Mouse (Mus musculus) erythroblast, embryonic 14.5 days (primary cell): Measurements from ENCODE around the gene Ppp1r32. TPM values are rescaled to one million over a fixed set of nuclear protein-coding genes. Genes with fewer than 3 reads are reported as not detected.

Experiments
- H3K27me3 ChIP-seq: 2 replicates; pipeline ENCODE4 v1.6.1; 2012; ENCODE audit warnings: inconsistent platforms; ENCODE audit not compliant: control insufficient read depth
- H3K36me3 ChIP-seq: 2 replicates; pipeline ENCODE4 v1.6.1; 2012; ENCODE audit warnings: mild to moderate bottlenecking, inconsistent platforms; ENCODE audit not compliant: control insufficient read depth
- H3K4me1 ChIP-seq: 2 replicates; pipeline ENCODE4 v1.6.1; 2012; ENCODE audit warnings: inconsistent platforms; ENCODE audit not compliant: control insufficient read depth
- H3K4me3 ChIP-seq: replicated peaks from 2 replicates; pipeline ENCODE3; 2012; ENCODE audit warnings: moderate library complexity, mild to moderate bottlenecking, inconsistent platforms
- H3K9me3 ChIP-seq: 2 replicates; pipeline ENCODE4 v1.6.1; 2012; ENCODE audit warnings: low read length, inconsistent platforms, mixed read lengths; ENCODE audit not compliant: control insufficient read depth
- GATA1 ChIP-seq: IDR thresholded peaks from 2 replicates; pipeline ENCODE4 v1.6.1; 2012; ENCODE audit warnings: low read length, inconsistent platforms, mixed read lengths
- TAL1 ChIP-seq: IDR thresholded peaks from 3 replicates; pipeline ENCODE4 v1.6.1; 2012; ENCODE audit warnings: low read length, inconsistent platforms, mixed read lengths
- polyA plus RNA-seq: library from polyadenylated mRNA; stranded (reverse); fragments of >175 nt; gene quantifications from 2 replicates; pipeline ENCODE4 v1.2.3, GENCODE M21; 2012

The Ppp1r32 gene
- polyA plus RNA-seq, 1 experiment = 0.16 TPM

DNA sequence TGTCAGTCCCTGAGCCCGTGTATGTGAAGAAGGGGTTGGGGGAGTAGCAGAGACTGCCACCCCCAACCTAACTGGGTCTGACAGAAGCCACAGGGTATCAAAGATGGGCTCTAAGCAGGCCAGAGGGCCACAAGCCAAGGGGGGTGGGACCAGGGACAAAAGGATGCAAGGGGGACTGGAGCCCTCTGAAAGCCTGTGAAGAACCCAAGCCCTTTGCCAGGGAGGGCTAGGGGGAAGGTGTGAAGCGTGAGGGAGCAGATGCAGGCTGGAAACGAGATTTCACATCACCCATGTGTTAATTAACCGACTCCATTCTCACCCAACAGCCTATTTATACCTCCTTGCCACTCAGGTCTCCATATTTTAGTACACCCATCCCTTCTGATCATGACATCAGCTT lies 50.9 kb downstream of the Ppp1r32 start:
- Histone ChIP-seq H3K4me3 (no peak overlapping the region), H3K27me3 (peaks cover 9% of the 10 kb centered on the region), H3K9me3 (no peaks in the 10 kb centered on the region), H3K4me1 (peaks cover 65% of the 10 kb centered on the region), H3K36me3 (no peaks in the 10 kb centered on the region)
- TF ChIP-seq TAL1 (no peak), GATA1 (no peak)

DNA sequence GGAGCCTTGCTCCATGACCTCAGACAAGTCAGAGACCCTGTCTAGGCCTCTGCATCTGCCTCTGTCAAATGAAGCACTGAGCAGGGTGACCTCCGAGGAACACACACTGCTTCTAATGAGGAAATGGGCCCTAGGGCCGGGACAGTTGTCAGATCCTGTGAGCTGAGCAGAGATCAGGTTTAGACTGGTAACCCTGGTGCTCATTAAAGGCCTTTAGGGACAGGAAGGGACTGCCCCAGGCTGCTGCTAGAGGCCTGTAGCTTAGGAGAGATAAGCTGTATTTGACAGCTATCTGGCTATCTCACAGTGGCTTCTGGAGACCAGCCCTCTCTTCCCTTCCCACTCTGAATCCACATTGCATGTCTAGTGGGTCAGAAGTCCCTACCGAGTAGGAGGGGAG lies 51.3 kb downstream of the Ppp1r32 start:
- Histone ChIP-seq H3K9me3 (no peaks in the 10 kb centered on the region), H3K27me3 (peaks cover 9% of the 10 kb centered on the region), H3K4me3 (no peak overlapping the region), H3K36me3 (no peaks in the 10 kb centered on the region), H3K4me1 (peaks cover 60% of the 10 kb centered on the region)
- TF ChIP-seq TAL1 = no peak
- no peak for TF ChIP-seq GATA1

DNA sequence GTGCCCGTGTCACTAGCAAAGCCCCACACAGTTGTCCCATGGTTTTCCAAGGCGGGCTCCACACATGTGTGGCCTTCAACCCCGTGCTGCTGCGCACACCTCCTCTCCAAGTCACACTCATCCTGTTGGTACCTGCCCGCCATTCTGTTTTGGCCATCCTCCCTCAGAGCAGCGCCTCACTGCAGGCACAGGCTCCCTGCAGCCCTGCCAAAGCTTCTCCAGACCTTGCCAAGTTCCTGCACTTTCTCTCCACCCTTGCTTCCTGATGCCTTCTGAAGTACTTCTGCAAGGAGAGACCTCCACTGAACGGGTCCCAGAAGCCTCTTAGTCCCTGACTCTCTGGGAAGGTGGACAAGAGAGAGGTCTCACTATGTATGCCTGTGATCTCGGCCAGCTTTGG lies 53.4 kb downstream of the Ppp1r32 start:
- no peaks in the 10 kb centered on the region for H3K9me3 ChIP-seq
- peaks cover 40% of the 10 kb centered on the region for H3K4me1 ChIP-seq
- peaks cover 15% of the 10 kb centered on the region for H3K27me3 ChIP-seq
- no peaks in the 10 kb centered on the region for H3K36me3 ChIP-seq
- no peak overlapping the region for H3K4me3 ChIP-seq
- TF ChIP-seq TAL1 (no peak), GATA1 (no peak)

DNA sequence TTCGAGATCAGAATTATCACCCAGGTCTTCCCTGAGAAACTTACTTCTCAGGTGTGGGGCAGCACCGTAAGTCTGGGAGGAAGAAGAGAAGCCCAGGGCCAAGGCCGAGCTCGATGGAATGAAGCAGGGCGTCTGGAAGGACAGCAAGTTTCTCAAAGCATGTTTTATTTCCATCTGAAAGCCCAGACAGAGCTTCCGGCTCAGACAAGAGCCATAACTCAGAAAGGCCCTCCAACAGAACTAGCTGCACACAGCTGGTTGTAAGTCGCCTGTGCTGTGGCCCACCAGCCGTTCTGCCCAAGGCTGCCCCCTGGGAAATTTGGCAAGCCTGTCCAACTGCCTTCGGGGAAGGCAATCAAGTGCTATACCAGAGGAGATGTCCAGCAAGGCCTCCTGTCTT lies 55.3 kb downstream of the Ppp1r32 start:
- Histone ChIP-seq H3K36me3 (no peaks in the 10 kb centered on the region), H3K4me1 (peaks cover 21% of the 10 kb centered on the region), H3K4me3 (no peak overlapping the region), H3K9me3 (no peaks in the 10 kb centered on the region), H3K27me3 (peaks cover 26% of the 10 kb centered on the region)
- TF ChIP-seq GATA1 = no peak
- no peak for TF ChIP-seq TAL1

DNA sequence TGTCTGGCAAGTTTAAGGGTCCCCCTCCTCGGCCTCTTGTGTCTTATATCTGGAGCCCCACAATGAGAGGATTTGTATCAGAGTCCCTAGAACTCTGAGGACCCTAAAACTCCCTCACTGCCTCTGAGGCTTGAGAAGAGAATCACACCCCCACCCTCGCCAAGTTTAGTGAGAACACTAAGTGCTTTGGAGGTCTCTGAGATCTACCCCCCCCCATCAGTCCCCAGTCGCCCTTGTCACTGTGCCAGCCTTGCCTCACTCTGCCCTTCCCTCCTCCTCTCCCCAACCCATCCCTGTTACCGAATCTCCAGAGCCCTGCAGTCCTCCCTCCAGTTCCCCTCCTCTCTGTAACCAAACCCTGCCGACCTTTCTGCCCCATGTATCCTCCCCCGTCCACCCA lies 55.9 kb downstream of the Ppp1r32 start:
- peaks cover 15% of the 10 kb centered on the region for H3K4me1 ChIP-seq
- H3K9me3 ChIP-seq = no peaks in the 10 kb centered on the region
- no peak for TF ChIP-seq TAL1
- no peak for TF ChIP-seq GATA1
- no peak overlapping the region for H3K4me3 ChIP-seq
- peaks cover 32% of the 10 kb centered on the region for H3K27me3 ChIP-seq
- H3K36me3 ChIP-seq = no peaks in the 10 kb centered on the region

DNA sequence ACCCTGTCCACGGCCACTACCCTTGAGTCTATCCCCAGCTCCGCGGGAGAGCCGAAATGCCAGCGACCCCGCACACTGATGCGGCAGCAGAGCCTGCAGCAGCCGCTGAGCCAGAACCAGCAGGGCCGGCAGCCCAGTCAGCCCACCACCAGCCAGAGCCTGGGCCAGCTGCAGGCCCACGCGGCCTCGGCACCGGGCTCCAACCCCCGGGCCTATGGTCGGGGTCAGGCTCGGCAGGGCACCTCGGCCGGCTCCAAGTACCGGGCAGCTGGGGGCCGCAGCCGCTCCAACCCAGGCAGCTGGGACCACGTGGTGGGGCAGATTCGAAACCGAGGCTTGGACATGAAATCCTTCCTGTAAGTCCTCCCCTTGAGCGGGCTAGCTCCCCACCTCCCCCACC lies 56.4 kb downstream of the Ppp1r32 start:
- Histone ChIP-seq H3K27me3 (peaks cover 37% of the 10 kb centered on the region), H3K36me3 (no peaks in the 10 kb centered on the region), H3K4me3 (no peak overlapping the region), H3K4me1 (peaks cover 10% of the 10 kb centered on the region), H3K9me3 (no peaks in the 10 kb centered on the region)
- no peak for TF ChIP-seq GATA1
- no peak for TF ChIP-seq TAL1

DNA sequence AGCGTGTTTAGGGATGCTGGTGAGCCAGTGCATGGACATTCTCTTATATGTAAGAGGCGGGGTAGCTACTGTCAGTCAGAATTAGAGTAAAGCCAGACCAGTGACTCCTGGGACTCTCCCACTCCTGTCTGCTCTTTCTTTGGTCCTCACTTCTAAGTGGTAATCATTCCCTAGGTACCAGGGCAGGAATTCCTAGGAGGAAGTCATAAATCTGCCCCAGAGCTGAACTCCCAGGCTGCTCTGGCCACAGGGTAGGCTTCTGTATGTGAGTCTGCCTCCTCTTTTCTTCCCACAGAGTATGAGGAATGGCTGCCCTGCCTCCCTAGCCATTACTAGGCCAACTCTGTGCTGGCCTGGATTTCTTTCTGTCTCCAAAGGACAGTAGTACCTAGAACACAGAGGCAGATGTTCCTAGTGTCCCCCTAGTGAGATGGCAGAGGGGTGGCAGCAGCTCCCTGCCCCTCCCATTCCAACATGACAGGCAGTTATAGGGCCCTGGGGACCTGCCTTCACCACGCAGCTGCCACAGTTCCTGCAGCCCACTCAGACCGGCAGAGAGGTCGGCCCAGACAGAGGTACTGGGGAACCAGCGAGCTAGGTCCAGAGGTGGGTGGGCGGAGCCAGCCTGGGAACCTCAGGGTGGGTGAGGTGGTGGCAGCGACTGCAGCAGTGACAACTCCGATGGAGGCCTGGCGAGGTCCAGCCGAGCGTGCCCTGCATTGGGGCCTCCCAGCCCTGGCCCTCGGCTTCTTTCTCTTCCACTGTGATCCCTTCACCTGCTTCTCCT lies 57.1 kb downstream of the Ppp1r32 start:
- Histone ChIP-seq H3K27me3 (peaks cover 41% of the 10 kb centered on the region), H3K4me1 (peaks cover 4% of the 10 kb centered on the region), H3K9me3 (no peaks in the 10 kb centered on the region), H3K36me3 (no peaks in the 10 kb centered on the region), H3K4me3 (no peak overlapping the region)
- TF ChIP-seq TAL1 = no peak

DNA sequence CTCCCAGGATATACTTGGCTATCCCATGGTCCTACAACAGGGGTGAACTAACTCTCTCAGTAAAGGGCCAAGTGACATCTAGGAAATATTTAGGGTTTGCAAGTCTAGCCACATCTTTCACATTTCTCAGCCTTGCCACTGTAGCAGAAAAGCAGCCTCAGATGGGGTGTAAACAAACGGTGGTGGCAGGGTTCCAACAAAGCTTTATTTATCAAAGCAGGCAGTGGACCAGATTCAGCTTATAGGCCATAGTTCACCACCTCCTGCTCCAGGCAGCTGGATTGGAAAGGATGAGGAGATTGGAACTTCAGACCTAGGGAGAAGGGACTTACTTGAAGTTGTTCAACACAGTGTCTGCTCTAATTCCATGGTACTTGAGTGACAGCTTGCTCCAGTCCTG lies 58.0 kb downstream of the Ppp1r32 start:
- peaks cover 41% of the 10 kb centered on the region for H3K27me3 ChIP-seq
- TF ChIP-seq GATA1 = no peak
- no peak for TF ChIP-seq TAL1
- no peak overlapping the region for H3K4me3 ChIP-seq
- H3K9me3 ChIP-seq = no peaks in the 10 kb centered on the region
- no peaks in the 10 kb centered on the region; the same call in 1 of the 2 replicates for H3K4me1 ChIP-seq
- no peaks in the 10 kb centered on the region for H3K36me3 ChIP-seq

Other genes starting within 250 kb of the Ppp1r32 start
- gene Myrf, start 242.2 kb downstream of the Ppp1r32 start, polyA plus RNA-seq = 0.02 TPM in 1 of 2 replicates, not detected in the other
- 0.01 TPM in 2 replicates for gene Dagla, start 178.1 kb downstream of the Ppp1r32 start, polyA plus RNA-seq
- gene Syt7, start 93.8 kb downstream of the Ppp1r32 start, polyA plus RNA-seq = not detected in 2 replicates
- gene Lrrc10b, start 25.5 kb downstream of the Ppp1r32 start, polyA plus RNA-seq = not detected in 2 replicates
- gene Cpsf7, start 42.3 kb upstream of the Ppp1r32 start, polyA plus RNA-seq = 1.5 and 2.5 TPM in 2 replicates
- gene Sdhaf2, start 43.2 kb upstream of the Ppp1r32 start, polyA plus RNA-seq = 0.36 and 0.44 TPM in 2 replicates
- 0.13 and 0.14 TPM in 2 replicates for gene Tmem216, start 73.3 kb upstream of the Ppp1r32 start, polyA plus RNA-seq
- 0.30 and 0.42 TPM in 2 replicates for gene Cyb561a3, start 94.2 kb upstream of the Ppp1r32 start, polyA plus RNA-seq
- gene Tmem138, start 94.4 kb upstream of the Ppp1r32 start, polyA plus RNA-seq = 0.22 and 0.41 TPM in 2 replicates
- gene Ddb1, start 122.4 kb upstream of the Ppp1r32 start, polyA plus RNA-seq = 2.3 and 2.8 TPM in 2 replicates
- gene Tkfc, start 122.7 kb upstream of the Ppp1r32 start, polyA plus RNA-seq = 0.31 and 0.64 TPM in 2 replicates
- 0.11 and 0.12 TPM in 2 replicates for gene Vwce, start 151.3 kb upstream of the Ppp1r32 start, polyA plus RNA-seq
- gene Pga5, start 195.1 kb upstream of the Ppp1r32 start, polyA plus RNA-seq = not detected in 2 replicates
- gene Vps37c, start 205.8 kb upstream of the Ppp1r32 start, polyA plus RNA-seq = 2.4 and 3.2 TPM in 2 replicates